Mouse (Mus musculus): ENCODE results near the gene Rtl10. TPM values are rescaled to one million over a fixed set of nuclear protein-coding genes. Genes with fewer than 3 reads are reported as not detected.
A peak's percentile ranks its signal among the peaks of the same experiment; 100 is the strongest.

The Rtl10 gene
- polyA plus RNA-seq, 1 experiment = 5.9 TPM

- whole genome bisulfite sequencing = 54% methylated on average over 5 of the region's 5 CpGs
- peak in 1 of 2 experiments; percentile 2 for DNase-seq
- TF ChIP-seq CTCF (IDR thresholded peaks at IDR 0.05; ENCODE audit: borderline replicate concordance, insufficient read depth, low read depth, low read length) (no peak), POLR2A (IDR thresholded peaks at IDR 0.05; ENCODE audit: borderline replicate concordance, insufficient read depth, low read length) (no peak)
These were observed 14.9 kb upstream of the Rtl10 start for GRCm38 (mm10) chr16:18483839-18484238.

GRCm38 (mm10) chr16:18484386-18484785 is 14.3 kb upstream of the Rtl10 start:
- Histone ChIP-seq H3K27ac (ENCODE audit: insufficient read depth, low read length) (no peak overlapping the region), H3K4me1 (ENCODE audit: control insufficient read depth, insufficient read depth, low read length) (no peaks in the 10 kb centered on the region), H3K4me3 (replicated peaks; ENCODE audit: insufficient read depth, low read depth, low read length) (no peak overlapping the region), H3K27me3 (ENCODE audit: control insufficient read depth, insufficient read depth, low read length) (no peaks in the 10 kb centered on the region)
- WGBS = 20% methylated on average over 4 of the region's 4 CpGs
- TF ChIP-seq CTCF (IDR thresholded peaks at IDR 0.05; ENCODE audit: borderline replicate concordance, insufficient read depth, low read depth, low read length) (no peak), POLR2A (IDR thresholded peaks at IDR 0.05; ENCODE audit: borderline replicate concordance, insufficient read depth, low read length) (no peak)
- DNase-seq = peak in 1 of 2 experiments; percentile 1

More at GRCm38 (mm10) chr16:18483839-18484238, 14.9 kb upstream of the Rtl10 start:
- Histone ChIP-seq H3K27me3 (ENCODE audit: control insufficient read depth, insufficient read depth, low read length) (no peaks in the 10 kb centered on the region), H3K4me1 (ENCODE audit: control insufficient read depth, insufficient read depth, low read length) (no peaks in the 10 kb centered on the region), H3K27ac (ENCODE audit: insufficient read depth, low read length) (no peak overlapping the region), H3K4me3 (replicated peaks; ENCODE audit: insufficient read depth, low read depth, low read length) (no peak overlapping the region)

- no peak for TF ChIP-seq CTCF (IDR thresholded peaks at IDR 0.05; ENCODE audit: borderline replicate concordance, insufficient read depth, low read depth, low read length)
- TF ChIP-seq POLR2A (IDR thresholded peaks at IDR 0.05; ENCODE audit: borderline replicate concordance, insufficient read depth, low read length) = no peak
- peak in 1 of 2 experiments; percentile 4 for DNase-seq
- 29% methylated on average over 5 of the region's 5 CpGs for WGBS
These were observed 13.8 kb upstream of the Rtl10 start for GRCm38 (mm10) chr16:18484794-18485435.

GRCm38 (mm10) chr16:18486126-18486525 is 12.6 kb upstream of the Rtl10 start:
- DNase-seq = no peak
- H3K27me3 ChIP-seq (ENCODE audit: control insufficient read depth, insufficient read depth, low read length) = no peaks in the 10 kb centered on the region
- H3K27ac ChIP-seq (ENCODE audit: insufficient read depth, low read length) = no peak overlapping the region
- H3K4me3 ChIP-seq (replicated peaks; ENCODE audit: insufficient read depth, low read depth, low read length) = no peak overlapping the region
- WGBS = 97% methylated on average over 2 of the region's 2 CpGs
- no peaks in the 10 kb centered on the region for H3K4me1 ChIP-seq (ENCODE audit: control insufficient read depth, insufficient read depth, low read length)
- TF ChIP-seq POLR2A (IDR thresholded peaks at IDR 0.05; ENCODE audit: borderline replicate concordance, insufficient read depth, low read length) = no peak
- no peak for TF ChIP-seq CTCF (IDR thresholded peaks at IDR 0.05; ENCODE audit: borderline replicate concordance, insufficient read depth, low read depth, low read length)

More at GRCm38 (mm10) chr16:18484794-18485435, 13.8 kb upstream of the Rtl10 start:
- H3K4me3 ChIP-seq (replicated peaks; ENCODE audit: insufficient read depth, low read depth, low read length) = no peak overlapping the region
- no peaks in the 10 kb centered on the region for H3K4me1 ChIP-seq (ENCODE audit: control insufficient read depth, insufficient read depth, low read length)
- no peak overlapping the region for H3K27ac ChIP-seq (ENCODE audit: insufficient read depth, low read length)
- H3K27me3 ChIP-seq (ENCODE audit: control insufficient read depth, insufficient read depth, low read length) = no peaks in the 10 kb centered on the region

- no peak overlapping the region for H3K27ac ChIP-seq (ENCODE audit: insufficient read depth, low read length)
- DNase-seq = no peak
- no peaks in the 10 kb centered on the region for H3K27me3 ChIP-seq (ENCODE audit: control insufficient read depth, insufficient read depth, low read length)
- WGBS = 94% methylated on average over 3 of the region's 3 CpGs
- no peak for TF ChIP-seq POLR2A (IDR thresholded peaks at IDR 0.05; ENCODE audit: borderline replicate concordance, insufficient read depth, low read length)
- no peak for TF ChIP-seq CTCF (IDR thresholded peaks at IDR 0.05; ENCODE audit: borderline replicate concordance, insufficient read depth, low read depth, low read length)
- no peaks in the 10 kb centered on the region for H3K4me1 ChIP-seq (ENCODE audit: control insufficient read depth, insufficient read depth, low read length)
- no peak overlapping the region for H3K4me3 ChIP-seq (replicated peaks; ENCODE audit: insufficient read depth, low read depth, low read length)
These were observed 8.4 kb upstream of the Rtl10 start for GRCm38 (mm10) chr16:18490281-18490680.

- Histone ChIP-seq H3K27ac (ENCODE audit: insufficient read depth, low read length) (no peak overlapping the region), H3K4me3 (replicated peaks; ENCODE audit: insufficient read depth, low read depth, low read length) (no peak overlapping the region), H3K27me3 (ENCODE audit: control insufficient read depth, insufficient read depth, low read length) (no peaks in the 10 kb centered on the region), H3K4me1 (ENCODE audit: control insufficient read depth, insufficient read depth, low read length) (no peaks in the 10 kb centered on the region)
- WGBS = 68% methylated on average over 1 of the region's 1 CpGs
- TF ChIP-seq POLR2A (IDR thresholded peaks at IDR 0.05; ENCODE audit: borderline replicate concordance, insufficient read depth, low read length) = no peak
- no peak for TF ChIP-seq CTCF (IDR thresholded peaks at IDR 0.05; ENCODE audit: borderline replicate concordance, insufficient read depth, low read depth, low read length)
- no peak for DNase-seq
These were observed 7.8 kb upstream of the Rtl10 start for GRCm38 (mm10) chr16:18490894-18491293.

- Histone ChIP-seq H3K4me1 (ENCODE audit: control insufficient read depth, insufficient read depth, low read length) (peaks cover 18% of the 10 kb centered on the region), H3K27ac (ENCODE audit: insufficient read depth, low read length) (peak overlapping the region; percentile 62), H3K27me3 (ENCODE audit: control insufficient read depth, insufficient read depth, low read length) (no peaks in the 10 kb centered on the region), H3K4me3 (replicated peaks; ENCODE audit: insufficient read depth, low read depth, low read length) (peak overlapping the region; percentile 94)
- TF ChIP-seq POLR2A (IDR thresholded peaks at IDR 0.05; ENCODE audit: borderline replicate concordance, insufficient read depth, low read length) = no peak
- TF ChIP-seq CTCF (IDR thresholded peaks at IDR 0.05; ENCODE audit: borderline replicate concordance, insufficient read depth, low read depth, low read length) = no peak
- WGBS = 5% methylated on average over 6 of the region's 6 CpGs
- no peak for DNase-seq
These were observed 711 bp upstream of the Rtl10 start for GRCm38 (mm10) chr16:18497865-18498515.

GRCm38 (mm10) chr16:18498996-18499395 is 295 bp downstream of the Rtl10 start:
- no peak for DNase-seq
- Histone ChIP-seq H3K4me1 (ENCODE audit: control insufficient read depth, insufficient read depth, low read length) (peaks cover 18% of the 10 kb centered on the region), H3K27me3 (ENCODE audit: control insufficient read depth, insufficient read depth, low read length) (no peaks in the 10 kb centered on the region), H3K27ac (ENCODE audit: insufficient read depth, low read length) (no peak overlapping the region), H3K4me3 (replicated peaks; ENCODE audit: insufficient read depth, low read depth, low read length) (peak overlapping the region; percentile 94)
- TF ChIP-seq CTCF (IDR thresholded peaks at IDR 0.05; ENCODE audit: borderline replicate concordance, insufficient read depth, low read depth, low read length) (no peak), POLR2A (IDR thresholded peaks at IDR 0.05; ENCODE audit: borderline replicate concordance, insufficient read depth, low read length) (no peak)
- WGBS = under 1% methylated on average over 24 of the region's 24 CpGs
